ENCODE assay signal across 8 mouse cellular contexts in genomic region chr16:55838510-55839474, GRCm38 (mm10). TPM values are rescaled to one million over a fixed set of nuclear protein-coding genes. Genes with fewer than 3 reads are reported as not detected.
DNase-seq lines count a peak whose midpoint lies in the region; ATAC-seq lines count a peak whose summit lies in the region.

Gene Nfkbiz, minus strand, starts transcription at chr16:55838899.

- H3K36me3 ChIP-seq in hindbrain, embryonic 13.5 days: peaks cover 3% of the 10 kb centered on the region
- no peaks in the 10 kb centered on the region for H3K36me3 ChIP-seq in macrophage (ENCODE audit: inconsistent target)

- H3K9me3 ChIP-seq in hindbrain, embryonic 13.5 days: no peaks in the 10 kb centered on the region

- peak within 1 kb of the TSS; percentile 77 for H3K9ac ChIP-seq in hindbrain, embryonic 13.5 days

- peak; percentile 75 for DNase-seq in R1 (ENCODE audit: low read depth, low spot score)
- peak; percentile 85 to 90 for DNase-seq in cerebellum, postnatal 10 days
- DNase-seq in frontal cortex, postnatal 14 days (ENCODE audit: low spot score in 2 of 2): peak; percentile 61 to 63
- peak; percentile 81 to 83 for DNase-seq in layer of hippocampus, postnatal 36 days
- peak; percentile 79 for DNase-seq in retina, postnatal 7 days (ENCODE audit: low read depth, low spot score)
- DNase-seq in urinary bladder, adult 2 months (ENCODE audit: low spot score): peak; percentile 76

- peak; percentile 94 for ATAC-seq in hindbrain, embryonic 13.5 days (ENCODE audit: low FRiP score)

- peaks cover 5% of the 10 kb centered on the region for H3K4me1 ChIP-seq in hindbrain, embryonic 13.5 days (replicated peaks)

- H3K27ac ChIP-seq in hindbrain, embryonic 13.5 days: peak within 1 kb of the TSS; percentile 70
- H3K27ac ChIP-seq in macrophage: peak within 1 kb of the TSS; percentile 71

- peak within 1 kb of the TSS; percentile 69 for H3K4me2 ChIP-seq in hindbrain, embryonic 13.5 days

- H3K27me3 ChIP-seq in hindbrain, embryonic 13.5 days: no peaks in the 10 kb centered on the region

- peak within 1 kb of the TSS; percentile 62 for H3K4me3 ChIP-seq in hindbrain, embryonic 13.5 days
- peak within 1 kb of the TSS; percentile 49 for H3K4me3 ChIP-seq in macrophage (ENCODE audit: inconsistent target)

- WGBS in hindbrain, embryonic 13.5 days: under 1% methylated on average over 40 of the region's 40 CpGs
- WGBS in macrophage (ENCODE audit: missing documents): 2% methylated on average over 40 of the region's 40 CpGs

- no peaks in the 10 kb centered on the region; the same call in 1 of the 2 replicates for H3K79me2 ChIP-seq in macrophage (ENCODE audit: inconsistent target)

RNA-seq across cellular contexts. Expression of gene Nfkbiz, which starts in this region (rescaled TPM):
- polyA plus RNA-seq in hindbrain, embryonic 13.5 days (2015; fragmentation: Nextera tagmentation; extraction: Ambion mirVana): 1.6 and 3.1 TPM in 2 replicates
- total RNA-seq in layer of hippocampus, postnatal 36 days (2021): 1 to 10 TPM; 6.1 to 6.5 TPM
- 1,000 to 10,000 TPM in 8 of 26 experiments, 100 to 1,000 TPM in 12, 10 to 100 TPM in 6; 25.5 to 2,554 (median 658) TPM for total RNA-seq in macrophage (2018; cell fraction: chromatin; rRNA removed)
- total RNA-seq in macrophage (2018; cell fraction: cytosol; rRNA removed): 1,000 to 10,000 TPM in 3 of 26 experiments, 100 to 1,000 TPM in 14, 10 to 100 TPM in 7, 1 to 10 TPM in 2; 5.7 to 1,436 (median 318) TPM
- total RNA-seq in macrophage (2018; cell fraction: nucleus; rRNA removed): 1,000 to 10,000 TPM in 12 of 26 experiments, 100 to 1,000 TPM in 10, 10 to 100 TPM in 4; 23.7 to 2,534 (median 904) TPM
- polyA plus RNA-seq in macrophage (2018): 3.7 to 10.8 TPM (median 4.2 TPM) in 3 replicates
- polyA plus RNA-seq in urinary bladder, adult 2 months (2012; rRNA removed): 10.3 and 10.8 TPM in 2 replicates

Comparison
In these comparisons a context has a peak if more than half of its experiments do, and no peak if none do; other contexts are left out.
1. Peak in every context shown above with its lines: DNase-seq, ATAC-seq, H3K4me3 ChIP-seq and H3K27ac ChIP-seq.